Mouse (Mus musculus) layer of hippocampus, adult 9-10 months (tissue): ENCODE measurements around the gene Mier3.
A peak's percentile ranks its signal among the peaks of the same experiment; 100 is the strongest.
"Not testable (repeated sequence)": the region's sequence is repeated elsewhere in the genome, so short reads cannot be mapped to it uniquely, and the experiment has no call there.

Source experiments
- DNase-seq: peaks from one replicate; pipeline ENCODE4 v3.0.0; 2022; ENCODE audit warnings: low spot score

The Mier3 gene

DNA sequence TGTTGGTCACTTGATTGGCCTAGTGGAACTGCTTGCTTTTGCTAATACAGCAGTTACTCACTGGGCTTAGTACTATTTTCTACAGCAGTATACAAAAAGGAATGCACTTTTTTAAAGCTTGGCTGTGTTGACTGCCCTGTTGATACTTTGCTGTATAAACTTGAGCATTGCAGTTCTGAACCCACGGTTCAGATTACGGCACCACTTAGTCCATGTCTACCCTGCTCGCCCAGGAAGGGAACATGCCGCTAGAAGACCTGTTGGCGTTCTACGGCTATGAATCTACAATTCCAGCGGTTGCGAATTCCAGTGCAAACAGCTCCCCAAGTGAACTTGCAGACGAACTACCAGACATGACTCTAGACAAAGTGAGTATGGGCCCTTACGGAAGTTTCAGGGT lies 22.6 kb downstream of the Mier3 start:
- DNase-seq = no peak

DNA sequence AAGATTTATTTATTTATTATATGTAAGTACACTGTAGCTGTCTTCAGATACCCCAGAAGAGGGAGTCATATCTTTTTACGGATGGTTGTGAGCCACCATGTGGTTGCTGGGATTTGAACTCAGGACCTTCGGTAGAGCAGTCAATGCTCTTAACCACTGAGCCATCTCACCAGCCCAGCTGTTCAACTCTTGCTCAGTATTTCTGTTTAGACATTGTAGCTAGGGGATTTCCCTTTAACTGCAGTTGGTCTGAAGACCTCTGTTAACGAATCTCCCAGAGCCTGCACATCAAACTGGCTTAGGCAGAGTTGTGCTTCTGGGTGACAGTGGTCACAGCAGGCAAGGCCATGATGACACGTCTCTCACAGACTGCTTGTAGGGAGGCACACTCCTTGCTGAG lies 23.2 kb downstream of the Mier3 start:
- DNase-seq = not testable (repeated sequence)

DNA sequence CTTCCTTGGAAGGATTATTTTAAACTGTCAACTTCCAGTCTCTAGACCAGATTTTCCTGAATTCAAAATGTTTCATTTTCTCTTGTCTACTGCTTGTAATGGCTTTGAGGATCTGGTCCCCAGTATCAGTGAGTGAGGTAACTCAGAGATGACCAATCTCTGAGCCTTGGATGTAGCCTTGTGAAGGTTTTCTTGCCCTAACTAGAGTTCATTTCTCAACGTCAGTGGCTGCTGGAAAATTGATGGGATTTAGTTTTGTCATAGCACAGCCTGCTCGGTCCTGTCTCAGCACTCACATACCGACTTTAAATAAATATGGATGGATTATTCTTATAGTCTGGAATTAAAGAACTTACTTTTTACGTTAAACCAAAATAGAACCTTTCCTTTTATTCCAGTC lies 29.8 kb downstream of the Mier3 start:
- no peak for DNase-seq

GRCm38 (mm10) chr13:111719726-111720125 lies 38.9 kb downstream of the Mier3 start:
- no peak for DNase-seq

DNA sequence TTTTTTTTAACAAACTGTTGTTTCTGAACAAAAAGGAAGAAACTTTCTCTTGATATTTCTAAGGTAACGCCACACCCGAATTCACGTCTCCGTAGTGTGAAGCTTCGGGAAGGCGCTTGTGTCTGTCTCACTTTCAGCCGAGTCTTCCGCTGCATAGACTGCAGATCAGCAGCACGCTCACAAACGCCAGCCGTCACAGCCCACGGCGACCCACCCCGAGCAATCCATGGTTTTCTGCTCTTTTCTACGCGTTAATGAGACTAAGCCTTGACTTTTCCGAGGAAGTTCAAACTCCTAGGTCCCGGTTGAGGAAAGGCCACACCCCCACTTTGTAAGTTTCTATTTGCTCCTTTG lies 44.0 kb downstream of the Mier3 start:
- no peak for DNase-seq

GRCm38 (mm10) chr13:111725165-111726077 lies 44.6 kb downstream of the Mier3 start:
- DNase-seq = peak; percentile 88

DNA sequence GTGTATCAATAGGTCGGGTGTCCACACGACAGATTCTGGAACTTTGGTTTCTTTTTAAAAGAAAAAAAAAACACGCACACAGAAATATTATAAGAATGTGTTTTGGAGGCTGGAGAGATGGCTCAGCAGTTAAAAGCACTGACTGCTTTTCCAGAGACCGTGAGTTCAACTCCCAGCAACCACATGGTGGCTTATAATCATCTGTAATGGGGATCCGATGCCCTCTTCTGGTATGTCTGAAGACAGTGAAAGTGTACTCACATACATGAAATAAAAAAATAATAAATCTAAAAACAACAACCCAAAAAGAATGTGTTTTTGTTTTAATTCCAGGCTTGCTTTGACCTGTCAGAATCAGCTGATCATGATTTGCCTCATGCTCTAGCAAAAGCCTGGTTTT lies 46.1 kb downstream of the Mier3 start:
- no peak for DNase-seq

DNA sequence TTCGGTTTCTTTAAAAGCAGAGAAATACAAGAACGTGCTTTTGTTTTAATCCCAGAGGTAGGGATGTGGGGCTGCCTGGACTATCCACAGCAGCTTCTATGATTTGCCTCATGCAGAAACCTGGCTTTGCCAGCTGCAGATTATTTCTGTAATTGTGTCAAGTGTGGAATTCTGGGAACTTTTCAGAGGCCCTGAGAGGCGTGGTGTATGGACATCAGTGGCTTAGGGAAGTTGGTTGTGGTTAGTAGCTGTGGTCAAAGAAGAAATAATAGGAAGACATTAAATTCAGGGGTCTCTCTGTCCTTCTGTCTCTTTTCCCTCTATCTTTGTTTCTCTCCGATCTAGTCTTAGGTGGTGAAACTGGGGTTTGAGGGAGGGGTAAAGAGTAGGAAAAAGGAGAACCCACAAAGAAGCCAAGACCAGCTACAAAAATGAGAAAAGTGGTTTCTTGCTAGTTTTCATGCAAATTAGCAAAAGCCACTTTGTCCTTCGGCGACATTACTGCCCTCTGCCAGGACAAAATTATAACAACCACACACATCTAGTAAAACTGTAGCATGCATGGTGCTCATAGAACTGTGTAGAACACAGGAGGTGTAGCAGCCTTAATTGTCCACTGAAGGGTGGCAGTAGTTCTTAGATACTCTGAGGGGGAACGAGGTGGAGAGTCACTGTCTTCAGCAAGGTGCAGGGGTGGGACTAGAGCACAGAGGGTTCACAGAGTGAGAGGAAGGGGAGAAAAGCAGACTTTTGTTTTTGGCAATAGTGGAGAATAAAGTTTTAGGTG lies 60.6 kb downstream of the Mier3 start:
- DNase-seq = no peak

GRCm38 (mm10) chr13:111741991-111742615 lies 61.3 kb downstream of the Mier3 start:
- peak; percentile 27 for DNase-seq

DNA sequence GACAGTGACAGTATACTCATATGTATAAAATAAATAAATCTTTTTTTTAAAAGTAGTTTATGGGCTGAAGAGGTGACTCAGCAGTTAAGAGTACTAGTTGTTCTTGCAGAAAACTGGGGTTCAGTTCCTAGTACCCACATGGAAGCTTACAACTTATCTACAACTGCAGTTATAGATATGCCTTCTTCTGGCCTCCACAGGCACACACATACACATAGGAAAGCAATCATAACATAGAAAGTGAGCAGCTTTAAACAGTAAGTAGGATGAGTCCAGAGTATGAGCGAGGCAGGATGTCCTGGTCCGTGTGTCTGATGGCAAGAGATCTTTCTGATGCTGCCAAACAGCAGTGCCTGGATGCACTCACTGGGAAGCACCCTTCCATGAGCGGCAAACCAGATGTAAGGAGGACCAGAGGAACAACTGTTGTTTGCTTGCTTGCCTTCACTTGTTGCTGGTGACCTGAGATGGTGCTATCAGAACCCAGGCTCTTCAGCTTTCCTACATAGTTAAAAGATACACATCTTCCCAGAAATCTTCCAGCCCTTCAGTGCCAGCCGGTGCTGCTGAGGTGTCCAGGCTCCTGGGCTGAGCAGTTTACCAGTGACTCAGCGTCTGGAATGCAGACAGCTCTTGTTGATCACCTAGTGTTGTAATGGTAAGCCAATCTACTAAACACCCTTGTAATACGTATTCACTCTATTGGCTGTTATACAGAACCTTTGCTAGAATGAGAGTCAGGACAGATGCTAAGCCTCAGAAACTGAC lies 63.6 kb downstream of the Mier3 start:
- DNase-seq = no peak

DNA sequence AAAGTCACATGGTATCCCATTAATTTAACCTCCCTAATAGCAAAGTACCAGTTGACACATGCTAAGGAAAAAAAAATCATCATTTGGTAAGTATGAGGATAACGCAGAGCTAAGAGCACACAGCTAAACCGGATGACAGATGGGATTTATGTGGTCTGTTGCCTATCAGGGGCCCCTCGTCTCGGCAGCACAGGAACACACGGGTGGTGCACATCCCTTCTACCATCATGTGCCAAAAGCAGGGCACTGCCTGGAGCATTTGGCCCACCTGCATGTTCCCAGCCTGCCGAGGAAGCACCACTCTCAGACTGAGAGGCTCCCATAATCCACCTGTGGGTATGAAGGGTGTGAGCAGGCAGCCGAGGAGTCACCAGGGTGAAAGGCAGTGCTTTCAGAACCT lies 64.4 kb downstream of the Mier3 start:
- DNase-seq = no peak

DNA sequence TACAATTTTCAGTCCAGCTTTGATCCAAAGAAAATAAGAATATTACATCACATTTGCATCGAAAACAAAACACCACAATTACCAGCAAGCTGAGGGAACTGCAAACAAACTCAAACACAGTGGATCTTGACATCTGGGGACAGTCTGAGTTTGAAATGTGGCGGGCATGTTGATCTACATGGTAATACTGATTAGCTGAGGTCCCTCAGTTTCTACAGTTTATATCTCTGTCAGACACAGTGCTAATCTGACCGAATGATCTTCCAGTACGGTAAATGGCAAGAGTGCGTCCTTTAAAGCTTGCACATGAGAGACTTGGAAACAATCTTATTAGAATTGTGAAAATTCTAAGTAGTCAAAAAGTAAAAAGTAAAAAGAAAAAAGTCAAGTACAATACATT lies 66.1 kb downstream of the Mier3 start:
- DNase-seq = no peak

GRCm38 (mm10) chr13:111748301-111749062 lies 67.7 kb downstream of the Mier3 start:
- DNase-seq = no peak

GRCm38 (mm10) chr13:111753321-111753720 lies 72.5 kb downstream of the Mier3 start:
- DNase-seq = no peak

GRCm38 (mm10) chr13:111755377-111755776 lies 74.6 kb downstream of the Mier3 start:
- no peak for DNase-seq

GRCm38 (mm10) chr13:111755937-111756336 lies 75.2 kb downstream of the Mier3 start:
- no peak for DNase-seq

GRCm38 (mm10) chr13:111756986-111757385 lies 76.2 kb downstream of the Mier3 start:
- DNase-seq = no peak

- DNase-seq = no peak
Measured at GRCm38 (mm10) chr13:111762526-111762925, 81.7 kb downstream of the Mier3 start.
